Mouse (Mus musculus) heart, postnatal 0 days (tissue): ENCODE measurements around the gene Clic1. TPM values are rescaled to one million over a fixed set of nuclear protein-coding genes. Genes with fewer than 3 reads are reported as not detected.

Experiments
- ATAC-seq: fragments of 200-750 bp; cut with Nextera tagmentation; 2 replicates; pipeline ENCODE4 v1.8.0; 2017; ENCODE audit warnings: low read depth, moderate number of reproducible peaks, moderate library complexity; ENCODE audit not compliant: insufficient read depth
- DNase-seq: peaks from one replicate; pipeline ENCODE4 v3.0.0-alpha.2; 2016; ENCODE audit warnings: low spot score
- H3K27ac ChIP-seq: fragments of 300-500 bp; sonication (generic); 2 replicates; pipeline ENCODE4 v1.5.1; 2014; ENCODE audit warnings: low read depth, mild to moderate bottlenecking
- H3K27me3 ChIP-seq: fragments of 300-500 bp; sonication (generic); 2 replicates; pipeline ENCODE4 v1.6.1; 2014; ENCODE audit warnings: low read length, mixed read lengths; ENCODE audit not compliant: control insufficient read depth, insufficient read depth
- H3K36me3 ChIP-seq: fragments of 300-500 bp; sonication (generic); replicated peaks from 2 replicates; pipeline ENCODE4 v1.6.1; 2014; ENCODE audit warnings: low read length, mixed read lengths; ENCODE audit not compliant: control insufficient read depth, insufficient read depth
- H3K4me1 ChIP-seq: fragments of 300-500 bp; sonication (generic); 2 replicates; pipeline ENCODE4 v1.6.1; 2014; ENCODE audit warnings: antibody characterized with exemption; ENCODE audit not compliant: control insufficient read depth, insufficient read depth
- H3K4me2 ChIP-seq: fragments of 300-500 bp; sonication (generic); 2 replicates; pipeline ENCODE4 v1.6.1; 2014; ENCODE audit warnings: low read depth, mild to moderate bottlenecking, low read length, moderate library complexity
- H3K4me3 ChIP-seq: fragments of 300-500 bp; sonication (generic); 2 replicates; pipeline ENCODE4 v1.5.1; 2014; ENCODE audit warnings: low read depth, low read length
- H3K9ac ChIP-seq: fragments of 300-500 bp; sonication (generic); replicated peaks from 2 replicates; pipeline ENCODE4 v1.6.1; 2014; ENCODE audit warnings: low read depth, low read length, mixed read lengths
- H3K9me3 ChIP-seq: fragments of 300-500 bp; sonication (generic); replicated peaks from 2 replicates; pipeline ENCODE4 v1.6.1; 2016; ENCODE audit warnings: low read length; ENCODE audit not compliant: control insufficient read depth
- CTCF ChIP-seq: IDR thresholded peaks from 2 replicates; pipeline ENCODE4 v1.5.1; 2016; ENCODE audit warnings: antibody characterized with exemption, control low read depth, low read depth
- EP300 ChIP-seq: IDR thresholded peaks from 2 replicates; pipeline ENCODE4 v1.6.1; 2016; ENCODE audit warnings: antibody characterized with exemption, low read depth
- WGBS: fragments of 180-500 bp; shearing (Covaris S2); extraction: QIAGEN DNeasy Blood & Tissue Kit; methylation state at CpG from one replicate; pipeline ENCODE4 v1.1.7; 2014; 5-methylcytosine and 5-hydroxymethylcytosine counted together
- polyA plus RNA-seq: library from polyadenylated mRNA; unstranded; fragments of >200 nt; fragmentation: Nextera tagmentation; extraction: Ambion mirVana; gene quantifications from 2 replicates; pipeline ENCODE4 v1.2.1, GENCODE M21; 2015
- total RNA-seq: library from RNA; depleted of rRNA; stranded (reverse); fragments of >200 nt; gene quantifications from 2 replicates; pipeline ENCODE4 v1.2.3, GENCODE M21; 2014; ENCODE audit warnings: low replicate concordance; rRNA removed

Clic1 gene
- 194 and 223 TPM in 2 replicates for total RNA-seq
- polyA plus RNA-seq, result 203 and 205 TPM in 2 replicates

DNA sequence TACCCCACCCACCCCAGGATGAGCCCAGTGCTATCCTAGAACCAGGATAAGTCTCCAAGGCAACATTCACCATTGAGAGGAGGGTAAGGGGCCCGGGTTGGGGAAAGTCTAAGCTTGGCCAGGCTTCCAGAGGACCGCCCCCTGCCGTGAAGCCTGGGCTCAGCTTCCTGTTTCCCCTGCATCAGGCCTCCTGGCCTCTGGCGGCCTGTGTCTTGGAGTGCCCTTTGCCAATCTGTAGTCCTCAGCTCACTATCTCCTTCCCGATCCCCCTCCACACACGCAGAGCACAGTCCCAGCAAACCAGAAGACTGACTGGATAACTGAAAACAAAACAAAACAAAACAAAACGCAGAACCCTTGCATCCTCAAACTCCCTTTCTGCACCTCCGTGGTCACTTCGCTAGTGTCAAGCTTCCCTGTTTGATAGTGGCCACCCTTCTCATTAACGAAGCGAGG is at the start of gene Clic1:
TSS of gene Clic1 (plus strand) at position 406 of the 456 bp plus-strand sequence.
- ATAC-seq (peak; percentile 11), DNase-seq (peak; percentile 70)
- WGBS, result under 1% methylated on average over 11 of the region's 11 CpGs
- Histone ChIP-seq H3K36me3 (peaks cover 22% of the 10 kb centered on the region), H3K27ac (peak within 1 kb of the TSS; percentile 98), H3K4me1 (peaks cover 33% of the 10 kb centered on the region), H3K4me3 (peak within 1 kb of the TSS; percentile 80), H3K27me3 (no peaks in the 10 kb centered on the region), H3K9ac (peak within 1 kb of the TSS; percentile 90), H3K9me3 (no peaks in the 10 kb centered on the region), H3K4me2 (peak within 1 kb of the TSS; percentile 92)
- TF ChIP-seq EP300, result no peak
- peak; percentile 31 for TF ChIP-seq CTCF

DNA sequence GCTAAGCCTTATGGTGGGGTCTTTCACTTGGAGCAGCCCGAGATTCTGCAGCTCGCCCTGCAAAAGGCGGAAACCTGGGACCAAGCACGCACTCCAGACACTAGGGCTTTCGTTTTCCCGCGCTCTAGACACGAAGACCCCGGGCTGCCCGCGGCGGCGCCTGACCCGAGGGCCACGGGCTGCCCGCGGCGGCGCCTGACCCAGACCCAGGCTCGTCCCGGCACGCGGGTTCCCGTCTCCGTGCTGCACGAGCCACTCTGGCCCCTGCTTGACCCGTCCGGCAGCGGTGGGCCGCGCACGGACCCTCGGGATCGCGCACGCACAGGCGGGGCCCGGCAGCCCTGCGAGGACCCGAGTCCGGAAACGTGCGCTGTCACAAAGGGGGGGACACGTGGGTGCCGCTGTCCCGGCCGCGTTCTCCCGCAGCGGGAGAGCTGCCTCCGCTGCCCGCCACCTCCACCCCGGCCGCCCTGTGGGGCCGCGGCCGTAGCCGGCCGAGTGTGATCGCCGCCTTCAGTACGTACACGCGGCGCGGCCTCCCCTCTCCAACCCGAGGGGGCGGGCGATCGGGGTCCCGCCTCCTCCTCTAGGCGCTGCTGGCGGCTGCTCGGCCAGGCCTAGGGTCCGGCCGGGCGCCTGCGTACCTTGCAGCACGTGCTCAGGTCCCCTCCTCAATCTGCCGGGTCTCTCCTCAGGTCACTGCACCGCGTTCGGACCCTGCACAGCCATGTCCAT is 48.9 kb upstream of the Clic1 start, which contains the start of gene Vars:
TSS of gene Vars (plus strand) at position 271 of the 735 bp plus-strand sequence.
- Histone ChIP-seq H3K9ac (peak within 1 kb of the TSS; percentile 88), H3K27me3 (no peaks in the 10 kb centered on the region), H3K4me2 (peak within 1 kb of the TSS; percentile 98), H3K4me1 (peaks cover 29% of the 10 kb centered on the region), H3K36me3 (peaks cover 36% of the 10 kb centered on the region), H3K27ac (peak within 1 kb of the TSS; percentile 99), H3K9me3 (no peaks in the 10 kb centered on the region), H3K4me3 (peak within 1 kb of the TSS; percentile 97)
- under 1% methylated on average over 67 of the region's 83 CpGs for WGBS
- ATAC-seq (peak; percentile 89), DNase-seq (peak; percentile 75)
- TF ChIP-seq CTCF (no peak), EP300 (peak; percentile 86)

DNA sequence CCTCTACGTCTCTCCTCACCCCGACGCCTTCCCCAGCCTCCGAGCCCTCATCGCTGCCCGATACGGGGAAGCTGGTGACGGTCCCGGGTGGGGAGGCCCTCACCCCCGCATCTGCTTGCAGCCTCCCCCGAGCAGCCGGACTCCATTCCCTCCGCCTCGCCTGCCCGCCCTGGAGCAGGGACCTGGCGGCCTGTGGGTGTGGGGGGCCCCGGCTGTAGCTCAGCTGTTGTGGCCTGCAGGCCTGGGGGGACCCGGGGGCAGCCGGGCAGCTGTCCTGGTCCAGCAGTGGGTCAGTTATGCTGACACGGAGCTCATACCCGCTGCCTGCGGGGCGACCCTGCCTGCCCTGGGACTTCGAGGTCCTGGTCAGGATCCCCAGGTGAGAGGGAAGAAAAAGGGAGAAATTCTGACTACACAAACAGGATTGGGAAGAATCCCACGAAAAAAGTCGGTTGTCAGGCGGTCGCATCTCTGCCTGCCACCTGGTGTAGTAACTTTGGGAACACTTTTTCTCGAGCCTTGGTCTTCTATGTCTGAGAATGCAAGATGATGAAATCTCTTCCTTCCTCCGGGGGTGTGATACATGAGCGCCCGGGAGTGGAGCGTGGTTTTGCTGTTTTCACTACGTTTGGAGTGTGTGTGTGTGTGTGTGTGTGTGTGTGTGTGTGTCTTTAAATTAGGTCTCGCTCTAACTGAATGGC is 48.2 kb upstream of the Clic1 start:
- Histone ChIP-seq H3K27me3 (no peaks in the 10 kb centered on the region), H3K9ac (peak overlapping the region; percentile 88), H3K36me3 (peaks cover 36% of the 10 kb centered on the region), H3K4me1 (peaks cover 29% of the 10 kb centered on the region), H3K9me3 (no peaks in the 10 kb centered on the region), H3K27ac (peak overlapping the region; percentile 99), H3K4me2 (peak overlapping the region; percentile 98), H3K4me3 (peak overlapping the region; percentile 97)
- ATAC-seq, result no peak
- no peak for TF ChIP-seq EP300
- no peak for TF ChIP-seq CTCF
- peak; percentile 24 for DNase-seq
- 1% methylated on average over 35 of the region's 35 CpGs for WGBS

- TF ChIP-seq CTCF (no peak), EP300 (no peak)
- DNase-seq (peak; percentile 36), ATAC-seq (no peak)
- Histone ChIP-seq H3K9ac (peak overlapping the region; percentile 88), H3K36me3 (peaks cover 36% of the 10 kb centered on the region), H3K4me3 (peak overlapping the region; percentile 97), H3K4me2 (peak overlapping the region; percentile 98), H3K9me3 (no peaks in the 10 kb centered on the region), H3K27me3 (no peaks in the 10 kb centered on the region), H3K27ac (peak overlapping the region; percentile 99), H3K4me1 (peaks cover 29% of the 10 kb centered on the region)
- WGBS, result 9% methylated on average over 12 of the region's 12 CpGs
These were observed 47.5 kb upstream of the Clic1 start for GRCm38 (mm10) chr17:35002153-35002865.
